Mouse (Mus musculus) cerebellum, adult 18-20 months (tissue): Measurements from ENCODE around the gene Cstl1.
"Not testable (repeated sequence)": the region's sequence is repeated elsewhere in the genome, so short reads cannot be mapped to it uniquely, and the experiment has no call there.

Source experiments
- DNase-seq, 2 experiments: peaks; one replicate each; pipeline ENCODE4 v3.0.0; 2021

Gene Cstl1

GRCm38 (mm10) chr2:148750058-148750457 is at the start of gene Cstl1:
Gene Cstl1 (plus strand): TSS chr2:148750358.
- no peak for DNase-seq

GRCm38 (mm10) chr2:148706409-148707201 is 43.6 kb upstream of the Cstl1 start:
- no peak for DNase-seq

- no peak for DNase-seq
These were observed 43.0 kb upstream of the Cstl1 start for GRCm38 (mm10) chr2:148707202-148707530.

DNA sequence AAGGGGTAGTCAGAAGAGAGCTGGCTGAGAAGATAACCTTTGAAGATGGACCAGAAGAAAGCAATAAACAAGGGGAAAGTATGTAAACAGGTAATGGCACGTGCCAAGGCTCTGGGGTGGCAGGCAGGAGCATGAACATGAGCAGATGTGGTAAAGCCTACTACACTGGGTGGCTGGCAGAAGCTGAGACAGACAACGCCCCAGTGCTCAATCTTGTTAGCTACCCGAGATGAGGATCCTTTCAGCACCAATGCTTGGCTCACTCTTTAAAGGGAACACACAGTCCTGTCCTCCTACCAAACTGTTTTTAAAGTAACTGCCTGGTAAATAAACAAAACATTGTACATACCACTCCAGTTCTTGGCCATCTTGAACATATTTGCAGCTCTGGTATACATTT is 37.8 kb upstream of the Cstl1 start:
- DNase-seq = no peak

GRCm38 (mm10) chr2:148717072-148717471 is 33.1 kb upstream of the Cstl1 start:
- no peak for DNase-seq

DNA sequence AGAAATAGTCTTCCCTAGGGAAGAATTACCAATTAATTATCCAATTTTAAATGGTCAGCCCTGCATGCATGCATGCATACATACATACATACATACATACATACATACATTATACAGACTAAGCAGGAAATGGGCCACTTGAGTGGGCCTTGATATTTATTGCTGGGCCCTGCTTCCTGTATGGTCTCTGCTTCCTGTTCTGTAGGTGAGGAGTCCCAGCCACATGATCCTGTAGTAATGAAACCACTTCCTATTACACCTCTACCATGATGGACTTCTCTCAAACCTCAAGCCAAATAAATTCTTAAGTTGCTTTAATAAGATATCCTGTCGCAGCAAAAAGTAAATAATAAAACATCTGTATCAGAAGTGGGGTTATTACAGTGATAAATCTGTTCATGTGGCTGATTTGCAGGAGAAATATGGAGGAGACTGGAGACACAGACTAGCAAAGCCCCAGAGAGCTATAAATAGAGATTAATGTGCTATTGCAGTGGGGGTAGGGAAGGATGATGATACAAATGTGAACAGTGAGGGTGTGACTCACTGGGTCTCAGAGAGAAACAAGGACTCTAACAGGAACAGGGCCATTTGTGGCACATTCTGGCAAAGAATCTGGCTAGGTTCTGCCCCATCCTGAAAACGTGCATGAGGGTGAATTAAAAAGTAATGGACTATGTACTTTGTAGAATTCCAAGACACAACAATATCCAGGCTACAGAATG is 30.7 kb upstream of the Cstl1 start:
- DNase-seq = no peak

DNA sequence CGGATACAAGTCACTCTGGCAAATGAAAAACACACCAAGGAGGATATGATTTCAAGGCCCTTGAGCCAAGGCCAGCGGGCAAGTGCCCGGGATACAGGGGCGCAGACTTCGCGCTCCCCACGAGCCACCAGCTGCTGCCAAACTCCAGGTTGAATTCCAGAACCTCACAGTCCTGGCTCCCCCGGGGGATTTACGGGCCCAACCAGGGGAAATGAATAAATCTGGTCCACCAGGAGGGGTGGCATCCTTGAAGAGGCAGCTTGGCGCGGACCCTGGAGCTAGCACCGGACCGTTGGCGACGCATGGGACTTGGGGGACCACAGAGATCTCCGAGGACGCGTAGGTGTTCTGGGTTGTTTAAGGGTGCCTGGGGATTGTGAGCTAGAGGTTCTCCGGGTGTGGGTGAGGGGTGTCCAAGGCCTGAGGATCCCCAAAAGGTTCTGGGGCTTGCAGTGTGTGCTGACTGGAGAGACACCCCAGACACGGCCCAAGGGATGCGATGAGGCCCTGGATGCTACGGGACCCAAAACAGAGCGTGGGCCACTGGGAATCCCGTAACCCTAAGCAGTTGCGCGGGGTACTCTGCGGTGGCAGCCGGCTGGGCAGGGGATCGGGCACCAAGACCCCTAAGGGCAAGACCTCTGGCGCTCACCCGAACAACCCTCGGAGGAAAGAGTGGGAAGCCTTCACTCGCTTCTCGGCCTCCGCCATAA is 18.4 kb upstream of the Cstl1 start:
- DNase-seq = peak; percentile 66 to 68

DNA sequence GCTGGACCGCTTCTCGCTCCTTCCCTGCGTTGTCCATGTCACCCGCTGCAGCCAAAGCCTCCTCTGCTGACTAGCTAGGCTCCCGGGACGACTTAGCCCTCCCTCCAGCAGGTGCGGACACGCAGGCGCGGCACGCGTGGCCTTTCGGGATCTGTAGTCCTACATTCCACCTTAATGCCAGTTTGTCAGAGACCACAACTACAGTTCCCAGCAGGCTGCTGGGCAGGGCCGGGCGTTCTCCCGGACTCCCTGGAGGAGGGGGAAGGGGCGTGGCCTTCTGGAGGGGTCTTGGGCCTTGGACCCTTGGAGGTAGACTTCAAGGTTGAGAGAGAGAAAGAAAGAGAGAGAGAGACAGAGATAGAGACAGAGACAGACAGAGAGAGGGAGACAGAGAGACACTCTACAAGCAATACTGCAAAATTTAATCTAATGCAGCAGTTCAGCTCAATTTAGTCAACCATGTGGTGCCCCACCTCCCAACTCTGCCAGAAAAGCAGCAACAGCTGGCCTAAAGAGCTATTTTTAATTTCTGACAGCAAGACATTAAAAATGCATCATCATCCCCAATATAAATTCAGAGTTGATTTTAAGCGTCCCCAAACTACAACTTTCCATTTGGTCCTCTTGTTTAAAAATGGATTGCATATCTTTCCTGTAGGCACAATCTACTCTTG is 17.7 kb upstream of the Cstl1 start, which contains the start of gene Napb:
Gene Napb (minus strand): TSS at position 141 of the 674 bp plus-strand sequence.
- peak; percentile 94 to 99 for DNase-seq

DNA sequence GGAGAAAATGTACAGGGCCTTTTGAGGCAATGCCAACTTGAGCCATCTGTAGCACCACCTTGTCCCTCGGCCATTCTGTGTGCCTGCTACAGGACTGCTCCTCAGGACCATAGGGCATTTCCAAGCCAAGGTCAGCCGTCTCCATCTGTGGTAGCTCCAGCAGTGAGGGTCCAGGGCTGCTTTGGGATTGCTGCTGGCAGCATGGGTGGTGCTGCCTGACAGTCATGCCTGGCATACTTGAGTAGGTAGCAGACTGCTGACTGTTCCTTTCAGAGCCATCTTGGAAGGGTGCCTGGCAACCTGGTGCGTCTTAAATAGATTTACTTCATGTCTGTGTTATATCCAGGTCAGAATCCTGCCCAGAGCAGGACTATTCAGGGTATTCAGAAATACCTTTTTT is 7.2 kb upstream of the Cstl1 start:
- DNase-seq = peak; percentile 89 to 93

GRCm38 (mm10) chr2:148743846-148744407 is 6.2 kb upstream of the Cstl1 start:
- DNase-seq = no peak

DNA sequence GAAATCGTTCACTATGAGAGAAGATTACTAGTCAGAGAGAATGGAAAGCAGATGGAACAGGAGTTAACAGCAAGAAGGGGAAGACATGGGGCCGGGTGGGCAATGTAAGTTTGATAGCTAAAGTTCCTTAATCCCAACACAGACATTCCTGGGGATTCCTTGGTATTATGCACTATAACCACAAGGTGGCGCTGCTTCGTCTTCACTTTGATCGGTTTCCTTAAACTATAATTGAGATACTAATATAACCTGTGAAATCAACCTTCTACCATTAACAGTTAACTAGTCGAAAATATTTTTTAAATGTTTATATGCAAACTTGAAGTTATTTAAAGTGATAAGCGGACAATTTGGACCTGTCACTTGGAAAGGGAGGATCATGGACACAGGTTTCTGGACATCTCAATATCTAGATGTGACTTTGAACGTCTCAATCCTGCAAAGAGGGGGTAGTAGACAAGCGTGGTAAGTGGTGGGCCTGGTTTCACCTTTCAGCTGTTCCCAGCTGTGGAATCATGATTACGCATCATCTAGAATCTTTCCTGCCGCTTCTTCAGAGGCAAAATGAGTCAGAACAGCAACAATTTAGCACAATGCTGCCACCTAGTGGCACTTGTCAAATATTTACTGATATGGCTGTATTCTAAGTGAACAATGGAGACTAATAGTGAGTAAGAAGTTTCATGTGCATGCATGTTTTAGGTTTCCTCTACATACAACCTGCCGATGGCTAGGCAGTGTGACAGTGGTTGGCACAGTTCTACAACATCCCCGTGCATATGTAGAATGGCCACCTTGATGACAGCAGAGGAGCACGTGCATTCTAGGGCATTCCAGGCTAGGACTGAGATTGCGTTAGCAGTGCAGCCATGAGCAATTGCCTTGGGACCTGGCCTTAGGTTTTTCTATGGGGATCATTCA is 2.0 kb downstream of the Cstl1 start:
- DNase-seq = peak; percentile 79 to 88

DNA sequence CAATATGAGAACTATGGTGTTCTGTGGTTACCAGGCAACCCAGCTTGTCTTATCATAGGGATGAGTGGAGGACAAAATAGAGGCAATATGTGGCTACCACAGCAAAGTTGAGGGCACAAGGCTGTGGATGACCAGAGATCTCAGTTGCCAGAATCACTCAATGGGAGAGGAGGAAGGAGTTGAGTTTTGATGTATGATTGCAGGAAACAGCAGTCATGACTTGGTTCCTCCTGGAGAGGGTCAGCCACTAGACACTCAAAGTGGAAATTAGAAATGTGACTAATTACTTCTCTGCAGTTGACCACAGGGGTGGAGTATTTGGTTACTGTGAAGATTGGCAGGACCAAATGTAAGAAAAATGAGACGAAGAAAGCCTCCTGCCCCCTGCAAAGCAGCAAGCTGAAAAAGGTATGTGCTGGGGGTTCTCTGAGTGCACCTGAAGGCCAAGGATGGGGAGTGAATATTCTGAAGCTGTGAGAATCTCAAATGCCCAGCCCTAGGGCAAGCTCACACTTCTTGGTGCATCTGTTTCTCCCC is 4.2 kb downstream of the Cstl1 start:
- DNase-seq = no peak

DNA sequence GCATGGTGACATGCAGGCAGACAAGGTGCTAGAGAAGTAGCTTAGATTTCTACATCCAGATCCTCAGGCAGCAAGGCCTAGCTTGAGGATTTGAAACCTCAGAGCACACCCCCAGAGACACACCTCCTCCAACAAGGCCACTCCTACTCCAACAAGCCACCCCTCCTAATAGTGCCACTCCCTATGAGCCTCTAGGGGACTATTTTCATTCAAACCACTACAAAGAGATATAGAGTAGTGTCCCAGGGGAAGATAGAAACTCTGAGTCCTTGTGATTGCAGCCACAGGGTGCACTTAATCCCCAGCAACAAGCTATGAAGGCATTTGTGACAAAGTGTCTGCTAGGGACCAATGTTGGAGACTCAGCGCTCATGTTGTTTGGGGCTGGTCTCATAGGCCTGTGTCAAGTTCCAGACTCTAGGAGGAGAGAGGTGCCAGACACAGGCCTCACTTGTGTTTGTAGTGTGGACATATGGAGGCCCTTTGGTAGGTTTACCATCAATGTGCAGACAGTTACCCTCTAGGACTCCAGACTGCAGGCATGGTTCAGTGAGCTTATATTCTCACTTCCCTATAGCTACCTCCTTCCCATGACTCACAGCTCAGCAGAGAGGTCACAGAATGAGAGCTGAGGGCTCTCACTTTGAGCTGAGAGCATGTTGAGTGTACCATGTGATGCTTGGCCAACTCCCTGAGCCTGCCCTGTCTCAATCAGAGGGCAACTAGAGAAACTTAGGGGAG is 13.7 kb downstream of the Cstl1 start:
- DNase-seq = no peak

- DNase-seq = not testable (repeated sequence)
These were observed 21.2 kb downstream of the Cstl1 start, which contains the start of gene Cst11 for GRCm38 (mm10) chr2:148771397-148771796. Gene Cst11 (minus strand): TSS chr2:148771497.

DNA sequence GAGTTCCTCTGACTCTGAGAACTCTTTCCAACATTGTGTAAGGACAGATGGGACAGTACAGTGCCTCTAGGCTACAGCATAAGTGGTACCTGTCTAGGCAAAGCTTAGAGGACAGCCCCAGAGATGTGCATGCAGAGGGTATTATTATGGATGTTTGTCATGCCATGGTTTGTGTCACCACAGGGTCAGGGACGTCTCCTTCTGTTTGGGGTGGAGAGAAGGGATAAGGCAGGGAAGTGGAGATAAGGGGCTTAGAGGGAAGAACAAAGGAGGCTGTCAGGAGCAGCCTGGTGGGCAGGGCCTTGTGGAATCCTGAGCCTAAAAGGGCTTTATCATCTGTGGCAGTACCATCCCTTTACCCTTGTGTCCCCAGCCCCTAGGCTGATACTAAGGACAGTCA is 31.6 kb downstream of the Cstl1 start, which contains the start of gene 8030411F24Rik:
Gene 8030411F24Rik (plus strand): TSS at position 301 of the 400 bp plus-strand sequence.
- DNase-seq = no peak

DNA sequence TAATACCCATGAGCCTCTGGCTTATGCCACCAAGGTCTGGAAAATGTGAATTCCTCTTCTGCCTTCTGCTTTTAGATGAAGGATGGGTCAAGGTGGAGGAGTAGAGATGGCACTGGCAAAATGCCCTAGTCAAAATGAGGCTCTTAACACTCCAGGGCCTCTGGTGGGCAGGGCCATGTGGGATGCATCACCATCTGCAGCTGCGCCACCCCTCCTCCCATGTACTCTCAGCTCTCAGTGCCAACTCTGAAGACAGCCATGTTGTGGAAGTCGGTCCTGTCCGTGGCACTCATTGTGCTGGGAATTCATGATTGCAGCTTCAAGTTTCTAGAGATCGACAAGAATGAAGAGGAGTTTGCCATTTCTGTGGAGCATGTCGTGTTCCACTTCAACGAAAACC is 39.0 kb downstream of the Cstl1 start, which contains the start of gene Cst12:
Gene Cst12 (plus strand): TSS at position 220 of the 400 bp plus-strand sequence.
- DNase-seq = no peak

DNA sequence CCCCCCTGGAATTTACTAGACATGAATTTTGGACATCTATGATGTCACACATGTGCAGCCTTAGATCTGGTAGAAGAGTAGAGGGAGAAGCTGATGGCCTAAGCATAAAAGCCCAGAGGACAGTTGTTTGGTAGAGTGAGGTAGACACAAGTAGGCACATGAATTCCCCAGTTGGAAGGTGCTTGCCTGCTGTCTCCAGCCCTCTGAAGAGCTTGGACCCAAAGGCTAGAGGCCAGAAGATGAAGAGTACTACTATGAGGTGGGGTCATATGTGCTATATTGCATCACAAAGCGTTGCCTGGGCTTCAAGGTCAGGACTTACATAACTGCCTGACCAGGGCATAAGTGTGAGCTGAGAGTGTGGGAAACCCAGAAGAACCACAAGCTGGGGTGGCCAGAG is 48.3 kb downstream of the Cstl1 start, which contains the start of gene Cst8:
Gene Cst8 (plus strand): TSS at position 301 of the 400 bp plus-strand sequence.
- DNase-seq = no peak

GRCm38 (mm10) chr2:148801491-148801921 is 51.3 kb downstream of the Cstl1 start:
- DNase-seq = peak; percentile 74 to 86
